In the genomic region with DNA sequence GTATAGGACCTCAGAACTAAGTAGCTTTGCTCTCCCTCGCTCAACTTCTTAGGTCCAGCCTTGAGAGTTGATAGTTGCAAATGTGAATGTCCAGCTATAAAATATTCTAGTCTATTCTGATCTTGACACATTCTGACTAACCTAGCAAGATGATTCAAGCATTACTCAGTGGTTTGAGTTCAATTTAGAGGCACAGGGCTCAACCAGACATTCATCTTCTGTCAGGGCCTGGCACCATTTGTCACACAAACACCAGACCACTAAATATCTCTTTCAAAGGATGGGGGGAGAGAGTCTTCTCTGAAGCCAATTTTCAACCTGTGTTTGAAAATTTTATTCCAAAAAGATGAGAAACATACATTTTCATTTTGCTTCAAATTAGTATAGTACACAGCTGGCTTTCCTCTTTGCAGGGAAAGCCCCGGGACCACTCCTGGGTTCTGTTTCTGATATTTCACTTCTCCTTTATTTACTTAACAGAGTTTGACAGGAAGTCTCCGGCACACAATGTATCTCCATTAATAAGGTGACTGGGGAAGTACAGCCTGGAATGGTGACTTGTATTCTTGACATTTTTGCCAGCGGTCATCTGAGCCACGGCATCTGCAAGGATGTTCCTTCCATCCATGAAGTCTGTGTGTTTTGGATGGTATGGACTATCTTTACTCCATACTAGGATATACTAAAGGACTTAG, we compare ENCODE assay signal across 20 mouse cellular contexts.
DNase-seq lines count a peak whose midpoint lies in the region; ATAC-seq and TF ChIP-seq lines count a peak whose summit lies in the region.
"Had no signal": no experiment of that assay in that cellular context is flagged by ENCODE, and none has a peak within 500 bp of the region (broad histone marks: within the 10 kb centered on the region; RNA-seq: fewer than 3 reads in every experiment).

No protein-coding gene starts in this region.

- peaks cover 4% of the 10 kb centered on the region; the same call in 1 of the 2 replicates for H3K4me1 ChIP-seq in lung, embryonic 14.5 days (ENCODE audit: insufficient read depth)

- H3K27ac ChIP-seq in lung, embryonic 14.5 days (ENCODE audit: low read depth) = no peak overlapping the region
- H3K27ac ChIP-seq: hindbrain, postnatal 0 days; liver, embryonic 12.5 days; macrophage had no signal

- no peak overlapping the region for H3K4me3 ChIP-seq in lung, embryonic 14.5 days (ENCODE audit: low read depth, low read length)
- H3K4me3 ChIP-seq: liver, embryonic 12.5 days had no signal

- no peak for ATAC-seq in lung, embryonic 14.5 days (ENCODE audit: insufficient read depth)
- ATAC-seq in frontal cortex, adult (ENCODE audit: low TSS enrichment) = no peak
- ATAC-seq: forebrain, embryonic 14.5 days; hindbrain, postnatal 0 days; liver, embryonic 12.5 days had no signal

- no peak overlapping the region for H3K9ac ChIP-seq in lung, embryonic 14.5 days
- H3K9ac ChIP-seq: liver, embryonic 12.5 days had no signal

- peak; percentile 4 to 46 for DNase-seq in adrenal gland, adult (ENCODE audit: inconsistent age in 2 of 2, low spot score in 1 of 2)
- DNase-seq in adrenal gland, adult 18-20 months (ENCODE audit: low spot score in 2 of 2) = no peak
- peak; percentile 53 for DNase-seq in lung, embryonic 14.5 days
- no peak for DNase-seq in lung, postnatal 4 days
- DNase-seq in A20 (ENCODE audit: low read depth, low spot score) = peak; percentile 81
- DNase-seq in forelimb bud, embryonic 11.5 days (ENCODE audit: low read depth, low spot score) = peak; percentile 53
- no peak for DNase-seq in urinary bladder, postnatal 14 days (ENCODE audit: low spot score)
- DNase-seq: cerebellum, adult 11-12 months; gastrocnemius, postnatal 10 days; heart, postnatal 36 days; kidney, adult 2 months; midbrain, embryonic 14.5 days; right cerebral cortex, postnatal 25 days; thymus, postnatal 25 days had no signal

- no peak overlapping the region for H3K4me2 ChIP-seq in lung, embryonic 14.5 days
- H3K4me2 ChIP-seq: heart, embryonic 11.5 days; liver, embryonic 12.5 days had no signal

- WGBS in lung, embryonic 14.5 days = 25% methylated on average over 5 of the region's 5 CpGs

- no peaks in the 10 kb centered on the region for H3K36me3 ChIP-seq in lung, embryonic 14.5 days (ENCODE audit: insufficient read depth)
- H3K36me3 ChIP-seq: liver, embryonic 12.5 days had no signal

- H3K9me3 ChIP-seq in lung, embryonic 14.5 days (ENCODE audit: low read depth, low read length) = no peaks in the 10 kb centered on the region
- H3K9me3 ChIP-seq: liver, embryonic 12.5 days had no signal

- H3K27me3 ChIP-seq in lung, embryonic 14.5 days (ENCODE audit: insufficient read depth, low read length) = no peaks in the 10 kb centered on the region
- H3K27me3 ChIP-seq: liver, embryonic 12.5 days had no signal

- no peak for TF ChIP-seq CTCF in lung, embryonic 14.5 days (IDR thresholded peaks at IDR 0.05; ENCODE audit: low read depth)

Comparison
In these comparisons a context has a peak if more than half of its experiments do, and no peak if none do; other contexts are left out.
1. DNase-seq: peak in adrenal gland, adult (2 of 2), lung, embryonic 14.5 days (single experiment), A20 (single experiment) and forelimb bud, embryonic 11.5 days (single experiment); none in adrenal gland, adult 18-20 months (0 of 2), lung, postnatal 4 days (0 of 2) and urinary bladder, postnatal 14 days (single experiment).